Mouse (Mus musculus): Measurements from ENCODE around the gene Mllt6.

- TF ChIP-seq CTCF (IDR thresholded peaks at IDR 0.05; ENCODE audit: borderline replicate concordance, extremely low read depth, insufficient read depth, insufficient read length) (no peak), POLR2A (IDR thresholded peaks at IDR 0.05; ENCODE audit: borderline replicate concordance, extremely low read depth, insufficient read depth, insufficient read length, poor library complexity, severe bottlenecking) (no peak)
These were observed 4.9 kb downstream of the Mllt6 start for GRCm38 (mm10) chr11:97668160-97668559.
